Mouse (Mus musculus): ENCODE measurements around the gene Ypel3. TPM values are rescaled to one million over a fixed set of nuclear protein-coding genes. Genes with fewer than 3 reads are reported as not detected.
"Not testable (repeated sequence)": the region's sequence is repeated elsewhere in the genome, so short reads cannot be mapped to it uniquely, and the experiment has no call there.

Ypel3 gene
- 10 to 100 TPM; 58.4 to 83.8 TPM for polyA plus RNA-seq (2017; shearing (Covaris generic))

- peak; percentile 89 for ATAC-seq
Measured at GRCm38 (mm10) chr7:126776598-126777057, at the start of gene Ypel3. Gene Ypel3, plus strand, starts transcription at chr7:126776955.

- not testable (repeated sequence) for ATAC-seq
Measured at GRCm38 (mm10) chr7:126730256-126730789, 46.4 kb upstream of the Ypel3 start.

- ATAC-seq, result no peak
Measured at GRCm38 (mm10) chr7:126736122-126736521, 40.6 kb upstream of the Ypel3 start.

GRCm38 (mm10) chr7:126739551-126739950 is 37.2 kb upstream of the Ypel3 start:
- no peak for ATAC-seq

- ATAC-seq, result no peak
Measured at GRCm38 (mm10) chr7:126740132-126740735, 36.5 kb upstream of the Ypel3 start.

- ATAC-seq, result no peak
Measured at GRCm38 (mm10) chr7:126740977-126741376, 35.8 kb upstream of the Ypel3 start.

- ATAC-seq, result no peak
Measured at GRCm38 (mm10) chr7:126741452-126741851, 35.3 kb upstream of the Ypel3 start.

- ATAC-seq, result no peak
Measured at GRCm38 (mm10) chr7:126741964-126742482, 34.7 kb upstream of the Ypel3 start.

GRCm38 (mm10) chr7:126746066-126746465 is 30.7 kb upstream of the Ypel3 start:
- ATAC-seq, result no peak

DNA sequence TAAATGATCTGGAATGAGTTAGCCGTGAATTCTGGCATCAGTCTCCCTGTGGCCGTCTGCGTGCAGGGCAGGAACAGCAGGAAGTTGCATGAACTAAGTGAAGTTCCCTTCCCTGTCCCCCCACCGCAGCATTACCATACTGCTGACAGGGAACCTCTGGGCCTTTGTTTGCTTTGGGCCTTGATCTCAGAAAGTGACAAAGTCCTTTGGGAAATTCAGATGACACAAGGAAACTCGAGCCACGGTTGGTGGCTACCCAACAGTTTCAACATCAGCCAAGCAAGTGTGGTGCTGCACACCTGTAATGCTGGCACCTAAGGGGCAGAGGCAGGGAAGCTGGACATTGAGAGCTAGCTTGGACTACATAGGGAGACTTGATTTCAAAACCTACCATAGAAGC is 30.0 kb upstream of the Ypel3 start:
- ATAC-seq, result no peak

- no peak for ATAC-seq
Measured at GRCm38 (mm10) chr7:126748824-126749223, 27.9 kb upstream of the Ypel3 start.

DNA sequence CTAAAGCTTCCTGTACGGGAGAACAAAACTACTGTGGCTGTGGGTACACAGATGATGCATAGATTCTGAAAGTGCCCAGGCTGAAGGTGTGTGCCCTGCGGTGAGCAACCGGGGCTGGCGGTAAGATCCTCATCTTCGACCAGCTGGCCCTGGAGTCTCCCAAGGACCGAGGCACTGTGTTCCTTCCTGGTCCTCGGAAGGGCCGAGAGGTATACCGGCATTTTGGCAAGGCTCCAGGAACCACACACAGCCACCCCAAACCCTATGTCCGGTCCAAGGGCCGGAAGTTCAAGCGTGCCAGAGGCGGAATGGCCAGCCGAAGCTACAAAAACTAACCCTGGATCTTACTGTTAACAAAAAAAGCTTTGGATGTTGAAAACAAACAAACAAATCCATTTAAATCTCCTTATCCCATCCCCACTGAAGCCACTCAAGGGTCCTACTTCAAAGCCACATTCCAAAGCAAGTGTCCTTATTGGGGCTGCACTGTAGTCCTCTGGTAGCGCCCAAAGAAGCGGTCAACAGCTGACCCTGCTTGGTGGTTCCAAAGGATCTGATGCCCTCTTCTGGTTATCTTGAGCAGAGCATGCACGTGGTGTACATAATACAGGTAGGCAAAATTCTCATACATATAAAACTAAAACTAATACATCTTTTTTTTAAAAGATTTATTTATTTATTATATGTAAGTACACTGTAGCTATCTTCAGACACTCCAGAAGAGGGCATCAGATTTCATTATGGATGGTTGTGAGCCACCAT is 27.0 kb upstream of the Ypel3 start:
- ATAC-seq, result no peak

DNA sequence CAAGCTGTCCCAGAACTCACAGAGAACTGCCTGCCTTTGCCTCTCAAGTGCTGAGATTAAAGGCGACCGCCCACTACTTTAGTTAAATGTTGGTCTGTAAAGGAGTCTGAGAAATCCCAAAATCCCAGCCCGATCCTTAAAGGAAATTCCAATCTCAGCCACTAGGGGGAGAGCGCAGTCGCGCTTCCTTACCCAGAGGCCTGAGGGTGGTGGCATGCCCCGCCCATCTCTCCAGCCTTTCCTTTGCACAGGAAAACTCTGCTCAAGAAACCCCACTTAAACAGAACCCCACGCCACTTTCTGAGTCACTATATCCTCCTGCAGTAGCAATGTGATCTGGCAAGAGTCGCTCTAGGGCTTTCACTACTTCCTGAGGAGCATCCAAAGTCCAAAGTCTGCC is 21.9 kb upstream of the Ypel3 start:
- peak; percentile 61 for ATAC-seq

DNA sequence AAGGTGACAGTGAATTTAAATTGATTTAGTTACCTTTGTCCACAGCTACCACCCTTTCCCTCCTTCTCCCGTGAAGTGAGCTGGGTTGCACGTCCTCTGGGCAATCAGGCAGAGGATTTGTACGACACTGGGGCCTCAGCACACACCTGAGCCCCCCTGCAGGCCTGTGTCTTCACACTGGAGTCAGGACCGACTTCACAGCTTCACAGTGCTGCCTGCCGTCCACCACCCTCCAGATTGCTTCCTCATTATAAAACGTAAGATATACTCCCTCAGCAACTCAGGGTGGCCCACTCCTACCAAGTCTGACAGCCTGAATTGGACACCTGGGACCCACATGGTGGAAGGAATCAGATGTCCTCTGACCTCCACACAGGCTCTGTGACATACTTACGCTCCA is 18.2 kb upstream of the Ypel3 start:
- ATAC-seq, result no peak

GRCm38 (mm10) chr7:126759050-126759671 is 17.6 kb upstream of the Ypel3 start, which contains the start of gene Mapk3:
Gene Mapk3, plus strand, starts transcription at chr7:126759601.
- ATAC-seq, result peak; percentile 93

DNA sequence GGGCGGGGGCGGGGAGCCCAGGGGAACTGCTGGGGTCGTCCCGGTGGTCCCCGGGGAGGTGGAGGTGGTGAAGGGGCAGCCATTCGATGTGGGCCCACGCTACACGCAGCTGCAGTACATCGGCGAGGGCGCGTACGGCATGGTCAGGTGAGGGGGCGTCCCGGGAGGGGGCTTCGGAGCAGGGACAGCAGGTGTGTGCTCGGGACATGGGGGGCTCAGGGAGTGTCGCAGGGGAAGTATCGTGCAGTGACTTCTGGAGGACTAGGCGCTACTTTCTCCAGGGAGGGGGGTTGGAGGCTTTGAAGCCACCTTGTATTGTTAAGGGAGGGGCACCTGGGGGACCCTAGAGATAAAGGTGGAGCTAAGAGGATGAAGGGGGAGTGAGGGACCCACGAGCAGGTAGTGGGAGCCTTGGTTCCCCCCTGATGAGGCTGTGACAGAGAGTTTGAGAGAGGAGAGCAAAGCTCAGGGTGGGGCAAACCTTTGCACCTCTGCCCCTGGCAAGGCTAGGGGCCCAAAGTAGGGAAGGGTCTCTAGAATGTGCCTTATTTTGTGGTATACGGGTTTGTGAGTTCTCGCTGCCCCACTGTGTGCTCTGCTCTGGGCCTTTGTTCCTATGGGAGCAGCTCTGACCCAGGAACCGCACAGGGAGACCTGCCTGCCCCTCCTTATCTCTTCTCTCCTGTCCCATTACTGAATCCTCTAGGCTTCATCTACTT is 16.9 kb upstream of the Ypel3 start:
- ATAC-seq, result no peak

- no peak for ATAC-seq
Measured at GRCm38 (mm10) chr7:126760391-126760802, 16.4 kb upstream of the Ypel3 start.

- ATAC-seq, result no peak
Measured at GRCm38 (mm10) chr7:126760956-126761355, 15.8 kb upstream of the Ypel3 start.

- no peak for ATAC-seq
Measured at GRCm38 (mm10) chr7:126761529-126762067, 15.2 kb upstream of the Ypel3 start.

- no peak for ATAC-seq
Measured at GRCm38 (mm10) chr7:126762471-126763008, 14.2 kb upstream of the Ypel3 start.

- no peak for ATAC-seq
Measured at GRCm38 (mm10) chr7:126765540-126765939, 11.2 kb upstream of the Ypel3 start.

- ATAC-seq, result no peak
Measured at GRCm38 (mm10) chr7:126766201-126766600, 10.6 kb upstream of the Ypel3 start, which contains the start of gene Gdpd3. Gene Gdpd3, plus strand, starts transcription at chr7:126766334.

All from CD4-positive, CD25-positive, alpha-beta regulatory T cell, adult 4 months (primary cell).